ENCODE assay signal across 8 mouse cellular contexts in genomic region chr8:83652030-83652743, GRCm38 (mm10). TPM values are rescaled to one million over a fixed set of nuclear protein-coding genes. Genes with fewer than 3 reads are reported as not detected.
DNase-seq lines count a peak whose midpoint lies in the region; ATAC-seq and TF ChIP-seq lines count a peak whose summit lies in the region.

Gipc1 (plus strand) TSS chr8:83652677.

- TF ChIP-seq POLR2A in bone marrow macrophage, adult 2 months (IDR thresholded peaks at IDR 0.05; ENCODE audit: borderline replicate concordance, low read depth, low read length): peak; percentile 71; the same call in 1 of the 2 replicates
- peak; percentile 58 for TF ChIP-seq POLR2A in embryonic fibroblast, embryonic 13.5 days (IDR thresholded peaks at IDR 0.05; ENCODE audit: low read depth, low read length)

- peak within 1 kb of the TSS; percentile 50 for H3K27ac ChIP-seq in bone marrow macrophage, adult 2 months (ENCODE audit: insufficient read depth, low read depth, low read length)
- H3K27ac ChIP-seq in embryonic fibroblast, embryonic 13.5 days (ENCODE audit: insufficient read depth, low read length): peak within 1 kb of the TSS; percentile 35
- H3K27ac ChIP-seq in kidney, embryonic 14.5 days (ENCODE audit: low read depth, low read length): peak within 1 kb of the TSS; percentile 80
- H3K27ac ChIP-seq in limb, embryonic 15.5 days: peak within 1 kb of the TSS; percentile 84

- peak; percentile 98 for DNase-seq in A20 (ENCODE audit: low read depth, low spot score)
- DNase-seq in heart, adult 9 months (ENCODE audit: low spot score in 2 of 2): peak; percentile 97 to 98
- peak; percentile 91 to 92 for DNase-seq in monocyte, adult 2 months (ENCODE audit: low read depth in 1 of 2, low spot score in 2 of 2)
- DNase-seq in spleen, postnatal 36 days (ENCODE audit: low spot score in 2 of 2): peak; percentile 95 to 97

- WGBS in kidney, embryonic 14.5 days: 5% methylated on average over 45 of the region's 50 CpGs
- 4% methylated on average over 49 of the region's 50 CpGs for WGBS in limb, embryonic 15.5 days

- peak within 1 kb of the TSS; percentile 82 for H3K4me2 ChIP-seq in kidney, embryonic 14.5 days (replicated peaks; ENCODE audit: low read depth, low read length)
- peak within 1 kb of the TSS; percentile 85 for H3K4me2 ChIP-seq in limb, embryonic 15.5 days

- peak within 1 kb of the TSS; percentile 89 for H3K4me3 ChIP-seq in bone marrow macrophage, adult 2 months (ENCODE audit: insufficient read depth, low read length)
- H3K4me3 ChIP-seq in embryonic fibroblast, embryonic 13.5 days (ENCODE audit: insufficient read depth, low read length): peak within 1 kb of the TSS; percentile 94
- peak within 1 kb of the TSS; percentile 88 for H3K4me3 ChIP-seq in kidney, embryonic 14.5 days (ENCODE audit: low read length)
- H3K4me3 ChIP-seq in limb, embryonic 15.5 days: peak within 1 kb of the TSS; percentile 93

- peaks cover 4% of the 10 kb centered on the region; the same call in 1 of the 2 replicates for H3K36me3 ChIP-seq in kidney, embryonic 14.5 days (ENCODE audit: control insufficient read depth, insufficient read depth, low read length)
- H3K36me3 ChIP-seq in limb, embryonic 15.5 days: 0 out of 2 replicates have a peak, but pooled peaks cover 7% of the 10 kb centered on the region

- peak; percentile 97 for ATAC-seq in kidney, embryonic 14.5 days (ENCODE audit: low FRiP score, low TSS enrichment)
- ATAC-seq in limb, embryonic 15.5 days (ENCODE audit: insufficient number of reproducible peaks, low FRiP score, low TSS enrichment, low read depth): peak; percentile 93

- peaks cover 6% of the 10 kb centered on the region; the same call in 1 of the 2 replicates for H3K9me3 ChIP-seq in kidney, embryonic 14.5 days (ENCODE audit: control insufficient read depth, low read length)
- no peaks in the 10 kb centered on the region for H3K9me3 ChIP-seq in limb, embryonic 15.5 days

- no peaks in the 10 kb centered on the region for H3K27me3 ChIP-seq in kidney, embryonic 14.5 days (ENCODE audit: control insufficient read depth, insufficient read depth, low read length)
- H3K27me3 ChIP-seq in limb, embryonic 15.5 days: no peaks in the 10 kb centered on the region

- H3K4me1 ChIP-seq in bone marrow macrophage, adult 2 months (ENCODE audit: control insufficient read depth, insufficient read depth, low read length): peaks cover 10% of the 10 kb centered on the region
- no peaks in the 10 kb centered on the region for H3K4me1 ChIP-seq in embryonic fibroblast, embryonic 13.5 days (ENCODE audit: control insufficient read depth, insufficient read depth, low read length)
- peaks cover 11% of the 10 kb centered on the region for H3K4me1 ChIP-seq in kidney, embryonic 14.5 days (ENCODE audit: control insufficient read depth, insufficient read depth, low read length)
- H3K4me1 ChIP-seq in limb, embryonic 15.5 days: peaks cover 17% of the 10 kb centered on the region

- peak within 1 kb of the TSS; percentile 86 for H3K9ac ChIP-seq in kidney, embryonic 14.5 days (ENCODE audit: low read depth, low read length)
- H3K9ac ChIP-seq in limb, embryonic 15.5 days: peak within 1 kb of the TSS; percentile 68

- TF ChIP-seq CTCF in bone marrow macrophage, adult 2 months (IDR thresholded peaks at IDR 0.05; ENCODE audit: low read depth, low read length): no peak
- TF ChIP-seq CTCF in embryonic fibroblast, embryonic 13.5 days (IDR thresholded peaks at IDR 0.05; ENCODE audit: borderline replicate concordance, insufficient read depth, low read length): no peak

RNA-seq across cellular contexts. Expression of gene Gipc1, which starts in this region (rescaled TPM):
- 25.6 and 32.2 TPM in 2 replicates for polyA plus RNA-seq in bone marrow macrophage, adult 2 months (2012; ENCODE audit: insufficient read depth, insufficient read length, missing spikeins)
- polyA plus RNA-seq in embryonic fibroblast, embryonic 13.5 days (2011; ENCODE audit: insufficient read length, low read depth, missing spikeins): 47.4 and 63.3 TPM in 2 replicates
- 168 and 210 TPM in 2 replicates for polyA plus RNA-seq in kidney, embryonic 14.5 days (2014; fragmentation: Nextera tagmentation; extraction: Ambion mirVana)
- 182 and 187 TPM in 2 replicates for polyA plus RNA-seq in limb, embryonic 15.5 days (2015; fragmentation: Nextera tagmentation; extraction: Ambion mirVana)

Comparison
In these comparisons a context has a peak if more than half of its experiments do, and no peak if none do; other contexts are left out.
1. Peak in every context shown above with its lines: DNase-seq, ATAC-seq, H3K4me3 ChIP-seq and H3K27ac ChIP-seq.